Mouse (Mus musculus): ENCODE results near the gene Tbc1d21.

Tbc1d21 gene

GRCm38 (mm10) chr9:58370355-58370754, at the start of gene Tbc1d21:
TSS of gene Tbc1d21 (minus strand) at chr9:58370455.
- DNase-seq (ENCODE audit: low spot score) = no peak

- DNase-seq (ENCODE audit: low spot score) = no peak
Measured at GRCm38 (mm10) chr9:58411556-58411955, 41.3 kb upstream of the Tbc1d21 start.

DNA sequence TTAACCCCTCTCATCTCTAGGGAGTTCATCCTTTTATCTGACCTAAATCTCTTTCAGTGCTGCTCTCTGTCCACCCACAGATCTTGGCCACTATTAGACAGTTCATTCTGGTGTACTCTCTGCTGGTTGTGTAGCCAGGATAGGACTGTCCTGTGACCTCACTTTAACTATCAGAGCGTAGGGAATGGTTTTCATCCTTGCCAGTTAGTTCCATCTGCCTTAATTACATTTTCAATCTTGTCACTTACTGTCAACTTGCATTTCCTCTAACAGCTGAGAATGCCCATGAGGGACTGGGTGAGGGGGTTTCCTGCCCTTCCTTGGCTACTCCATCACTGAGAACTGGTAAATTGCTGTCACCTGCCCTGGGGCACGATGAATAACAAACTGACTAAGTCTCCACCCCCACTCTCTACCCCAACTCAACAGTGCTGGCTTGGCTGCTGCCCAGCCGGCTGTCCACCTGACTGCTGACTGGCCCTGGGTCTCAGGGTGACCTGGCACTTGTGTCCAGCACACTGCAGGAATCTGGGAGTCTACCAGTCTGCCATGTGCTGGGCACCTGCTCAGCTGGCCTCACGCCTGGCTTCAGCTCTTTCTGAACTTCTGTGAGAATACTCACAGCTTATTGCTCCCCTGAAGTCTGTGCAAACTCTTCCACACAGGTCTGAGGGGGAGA, 39.9 kb upstream of the Tbc1d21 start:
- DNase-seq (ENCODE audit: low spot score) = no peak

- no peak for DNase-seq (ENCODE audit: low spot score)
Measured at GRCm38 (mm10) chr9:58409247-58409646, 39.0 kb upstream of the Tbc1d21 start.

- no peak for DNase-seq (ENCODE audit: low spot score)
Measured at GRCm38 (mm10) chr9:58404412-58404811, 34.2 kb upstream of the Tbc1d21 start.

DNA sequence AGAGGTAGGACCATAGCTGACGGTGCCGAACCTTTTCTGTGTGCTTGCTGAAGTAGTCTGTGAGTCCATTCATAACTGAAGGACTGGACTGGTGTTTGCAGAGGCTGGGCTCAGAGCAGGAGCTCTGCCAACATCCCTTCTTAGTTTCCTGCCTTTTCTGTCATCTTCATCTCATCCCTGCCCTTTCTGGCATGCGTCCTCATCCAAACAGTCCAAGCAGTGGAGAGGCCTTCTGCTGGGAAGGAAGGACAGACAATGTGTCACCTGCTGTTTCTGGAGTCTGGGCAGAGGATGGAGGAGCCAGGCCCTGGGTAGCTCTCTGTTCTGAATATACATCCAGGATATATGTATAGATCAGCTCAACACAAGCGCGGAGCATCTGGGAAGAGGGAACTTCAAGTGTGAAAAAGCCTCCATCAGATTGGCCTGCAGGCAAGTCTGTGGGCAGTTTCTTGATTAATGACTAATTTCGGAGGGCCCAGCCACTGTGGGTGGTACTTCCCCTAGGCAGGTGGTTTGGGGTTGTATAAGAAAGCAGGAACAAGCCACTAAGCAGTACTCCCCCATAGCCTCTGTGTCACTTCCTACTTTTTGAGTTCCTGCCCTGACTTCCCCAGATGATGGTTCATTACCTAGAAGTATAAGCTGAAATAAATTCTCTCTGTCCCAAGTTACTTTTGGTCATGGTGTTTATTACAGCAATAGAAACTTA, 31.3 kb upstream of the Tbc1d21 start:
- DNase-seq (ENCODE audit: low spot score) = no peak

- DNase-seq (ENCODE audit: low spot score) = no peak
Measured at GRCm38 (mm10) chr9:58399609-58400008, 29.4 kb upstream of the Tbc1d21 start.

GRCm38 (mm10) chr9:58394605-58395004, 24.4 kb upstream of the Tbc1d21 start:
- DNase-seq (ENCODE audit: low spot score) = no peak

DNA sequence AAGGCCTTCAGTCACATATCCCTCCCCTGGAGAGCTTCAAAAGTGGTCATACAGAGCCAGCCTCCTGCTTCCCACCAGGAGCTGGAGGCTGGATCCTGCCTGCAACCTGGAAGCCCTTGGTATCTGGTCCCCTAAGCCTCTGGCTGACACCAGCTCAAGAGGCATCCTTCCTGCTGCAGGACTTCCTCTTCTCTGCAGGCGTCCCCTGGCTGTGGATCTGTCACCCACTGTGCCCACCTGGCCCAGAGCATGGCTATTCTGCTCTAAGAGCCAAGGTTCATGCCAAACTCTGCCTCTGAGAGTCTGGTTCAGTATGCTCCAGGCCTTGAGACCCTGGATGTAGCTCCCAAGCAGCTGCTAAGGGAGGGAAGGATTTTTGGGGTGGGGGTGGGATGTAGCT, 23.6 kb upstream of the Tbc1d21 start:
- no peak for DNase-seq (ENCODE audit: low spot score)

GRCm38 (mm10) chr9:58388381-58388780, 18.1 kb upstream of the Tbc1d21 start:
- DNase-seq (ENCODE audit: low spot score) = no peak

GRCm38 (mm10) chr9:58378878-58379277, 8.6 kb upstream of the Tbc1d21 start:
- DNase-seq (ENCODE audit: low spot score) = no peak

GRCm38 (mm10) chr9:58373912-58374431, 3.7 kb upstream of the Tbc1d21 start:
- no peak for DNase-seq (ENCODE audit: low spot score)

DNA sequence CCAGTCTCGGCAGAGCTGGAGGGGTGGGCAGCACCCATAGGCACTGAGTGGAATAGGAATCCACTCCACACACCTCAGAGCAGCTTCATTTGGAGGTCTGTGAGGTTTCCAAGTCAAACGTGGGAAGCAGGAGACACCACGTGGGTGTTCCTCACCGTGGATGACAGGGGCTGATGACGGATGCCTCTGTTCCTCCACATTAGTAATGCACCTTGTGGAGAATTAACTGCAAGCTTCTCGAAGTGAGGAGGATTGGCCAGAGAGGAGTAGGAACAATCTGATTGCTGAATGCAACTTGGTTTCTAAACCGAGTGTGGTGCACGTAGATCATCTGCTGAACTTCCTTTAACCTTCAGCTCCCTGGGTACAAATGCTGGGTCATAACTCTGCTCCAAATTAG, 1.7 kb upstream of the Tbc1d21 start:
- no peak for DNase-seq (ENCODE audit: low spot score)

GRCm38 (mm10) chr9:58369644-58370043, 611 bp downstream of the Tbc1d21 start:
- peak; percentile 25 for DNase-seq (ENCODE audit: low spot score)

GRCm38 (mm10) chr9:58364325-58364724, 5.9 kb downstream of the Tbc1d21 start:
- no peak for DNase-seq (ENCODE audit: low spot score)

- no peak for DNase-seq (ENCODE audit: low spot score)
Measured at GRCm38 (mm10) chr9:58361956-58362355, 8.3 kb downstream of the Tbc1d21 start.

DNA sequence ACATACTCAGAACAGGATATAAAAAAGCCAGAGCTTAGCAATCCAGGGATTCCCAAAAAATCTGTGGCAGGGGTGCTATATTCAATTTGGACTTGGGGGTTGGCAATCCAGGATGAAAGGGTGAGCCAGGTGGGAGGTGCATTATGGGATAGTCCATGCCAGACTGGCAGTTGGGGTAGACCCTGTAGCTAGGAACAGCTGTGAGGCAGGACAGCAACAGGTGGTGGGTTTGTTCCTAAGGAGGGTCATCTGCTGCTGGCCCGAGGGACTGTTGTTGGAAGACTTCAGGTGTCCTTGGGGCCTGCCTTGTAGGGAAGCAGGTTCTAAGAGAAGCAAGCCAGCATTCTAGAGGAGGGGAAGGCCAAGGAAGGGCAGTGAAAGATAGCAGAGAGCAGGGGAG, 8.9 kb downstream of the Tbc1d21 start:
- no peak for DNase-seq (ENCODE audit: low spot score)

- no peak for DNase-seq (ENCODE audit: low spot score)
Measured at GRCm38 (mm10) chr9:58355262-58356050, 14.8 kb downstream of the Tbc1d21 start.

DNA sequence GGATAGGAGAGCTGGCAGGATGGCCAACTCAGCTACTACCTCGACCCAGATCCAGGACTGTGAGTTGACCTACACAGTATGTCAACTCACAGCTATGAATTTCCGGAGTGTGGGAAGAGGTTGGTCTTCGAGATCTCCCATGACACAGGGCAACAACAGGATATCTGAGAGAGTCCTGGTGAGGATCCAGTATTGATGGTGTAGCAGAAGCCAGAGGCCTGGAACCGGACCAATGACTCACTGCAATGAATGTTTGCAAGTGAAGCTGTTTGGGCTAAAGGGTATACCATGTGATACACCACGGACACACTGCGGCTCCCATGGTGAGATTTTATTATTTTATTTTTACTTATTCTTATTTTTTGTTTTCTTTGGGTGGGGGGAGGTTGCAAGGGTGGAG, 15.6 kb downstream of the Tbc1d21 start:
- no peak for DNase-seq (ENCODE audit: low spot score)

DNA sequence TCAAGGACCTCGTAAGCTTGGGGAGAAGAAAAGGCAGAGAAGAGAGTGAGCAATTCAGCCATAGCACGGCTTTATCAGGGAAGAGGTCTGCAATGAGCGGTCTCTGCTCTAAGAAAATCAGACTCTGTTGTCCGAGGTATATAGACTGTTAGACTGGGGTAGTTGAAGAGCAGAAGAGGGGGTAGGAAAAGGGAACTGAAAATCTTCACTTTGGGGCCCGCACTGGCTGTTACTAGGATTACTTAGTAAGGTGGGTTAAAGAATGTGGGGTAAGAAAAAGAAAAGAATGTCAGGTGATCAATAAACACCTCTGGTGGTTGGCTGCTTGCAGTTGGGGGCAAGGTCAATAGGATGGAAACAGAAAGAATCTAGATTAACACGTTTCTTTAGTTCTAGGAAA, 17.0 kb downstream of the Tbc1d21 start:
- DNase-seq (ENCODE audit: low spot score) = no peak

- DNase-seq (ENCODE audit: low spot score) = no peak
Measured at GRCm38 (mm10) chr9:58347795-58348194, 22.5 kb downstream of the Tbc1d21 start.

DNA sequence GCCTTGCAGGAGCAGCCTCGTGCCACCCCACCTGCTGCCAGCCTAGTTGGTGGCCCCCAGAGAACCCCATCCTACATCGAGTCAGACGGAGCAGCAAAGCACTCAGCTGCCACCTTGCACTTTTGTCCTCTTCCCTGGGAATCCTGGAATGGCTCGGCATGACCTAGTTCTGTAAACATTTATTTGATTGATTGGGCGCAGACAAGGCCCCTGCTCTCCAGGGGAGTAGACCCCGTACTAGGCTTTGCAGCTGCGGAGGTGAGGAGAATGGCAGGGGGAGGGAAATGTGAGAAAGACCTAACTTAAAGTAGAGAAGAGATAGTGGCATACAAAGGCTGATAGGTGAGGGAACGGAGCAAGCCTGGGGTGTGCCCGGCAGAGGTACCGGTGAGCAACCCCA, 23.8 kb downstream of the Tbc1d21 start:
- no peak for DNase-seq (ENCODE audit: low spot score)

- no peak for DNase-seq (ENCODE audit: low spot score)
Measured at GRCm38 (mm10) chr9:58345963-58346362, 24.3 kb downstream of the Tbc1d21 start.
